Mouse (Mus musculus) brown adipose tissue, adult 24 weeks (tissue): Measurements from ENCODE around the gene Gab1. TPM values are rescaled to one million over a fixed set of nuclear protein-coding genes. Genes with fewer than 3 reads are reported as not detected.
"Not testable (repeated sequence)": the region's sequence is repeated elsewhere in the genome, so short reads cannot be mapped to it uniquely, and the experiment has no call there.

Source experiments
- H3K27ac ChIP-seq: fragments of 200-500 bp; replicated peaks from 2 replicates; pipeline ENCODE4 v1.5.1; 2012; ENCODE audit warnings: low read depth, mild to moderate bottlenecking, low read length
- H3K4me1 ChIP-seq: fragments of 200-500 bp; 2 replicates; pipeline ENCODE4 v1.6.1; 2012; ENCODE audit warnings: low read length, mixed read lengths; ENCODE audit not compliant: control insufficient read depth, insufficient read depth, insufficient read length
- H3K4me3 ChIP-seq: fragments of 200-500 bp; 2 replicates; pipeline ENCODE4 v1.5.1; 2012; ENCODE audit warnings: low read depth, mild to moderate bottlenecking, low read length, moderate library complexity; ENCODE audit not compliant: insufficient read depth
- polyA plus RNA-seq: library from polyadenylated mRNA; stranded (reverse); fragments of >200 nt; gene quantifications from 2 replicates; pipeline ENCODE4 v1.2.4, GENCODE M21; 2012; ENCODE audit not compliant: missing spikeins, insufficient read depth, insufficient read length

Gene Gab1
- polyA plus RNA-seq, 1 experiment = 6.1 TPM

GRCm38 (mm10) chr8:80789324-80789723, 91.0 kb downstream of the Gab1 start:
- Histone ChIP-seq H3K27ac (no peak overlapping the region), H3K4me3 (no peak overlapping the region)

GRCm38 (mm10) chr8:80784559-80784958, 95.8 kb downstream of the Gab1 start:
- no peak overlapping the region for H3K27ac ChIP-seq
- no peaks in the 10 kb centered on the region for H3K4me1 ChIP-seq
- H3K4me3 ChIP-seq = no peak overlapping the region

More at GRCm38 (mm10) chr8:80789324-80789723, 91.0 kb downstream of the Gab1 start:
- H3K4me1 ChIP-seq = peaks cover 2% of the 10 kb centered on the region; the same call in 1 of the 2 replicates

- Histone ChIP-seq H3K4me3 (no peak overlapping the region), H3K4me1 (no peaks in the 10 kb centered on the region), H3K27ac (no peak overlapping the region)
Observed at GRCm38 (mm10) chr8:80783271-80783670, 97.0 kb downstream of the Gab1 start.

GRCm38 (mm10) chr8:80781338-80781737, 99.0 kb downstream of the Gab1 start:
- Histone ChIP-seq H3K27ac (no peak overlapping the region), H3K4me1 (peaks cover 6% of the 10 kb centered on the region), H3K4me3 (no peak overlapping the region)

- H3K27ac ChIP-seq = no peak overlapping the region
- H3K4me3 ChIP-seq = no peak overlapping the region
- H3K4me1 ChIP-seq = peaks cover 6% of the 10 kb centered on the region
Observed at GRCm38 (mm10) chr8:80780271-80780670, 100.0 kb downstream of the Gab1 start.

- H3K4me3 ChIP-seq = no peak overlapping the region
- no peak overlapping the region for H3K27ac ChIP-seq
Observed at GRCm38 (mm10) chr8:80776436-80776835, 103.9 kb downstream of the Gab1 start.

GRCm38 (mm10) chr8:80772732-80773460, 107.4 kb downstream of the Gab1 start:
- Histone ChIP-seq H3K4me1 (peaks cover 3% of the 10 kb centered on the region), H3K27ac (0 out of 2 replicates have a peak overlapping the region, but pooled peaks have one; percentile 16), H3K4me3 (no peak overlapping the region)

More at GRCm38 (mm10) chr8:80776436-80776835, 103.9 kb downstream of the Gab1 start:
- H3K4me1 ChIP-seq = peaks cover 6% of the 10 kb centered on the region

- Histone ChIP-seq H3K27ac (no peak overlapping the region), H3K4me3 (no peak overlapping the region), H3K4me1 (no peaks in the 10 kb centered on the region)
Observed at GRCm38 (mm10) chr8:80768451-80768850, 111.9 kb downstream of the Gab1 start.

GRCm38 (mm10) chr8:80753017-80753715, 127.2 kb downstream of the Gab1 start:
- no peak overlapping the region for H3K4me3 ChIP-seq
- H3K4me1 ChIP-seq = no peaks in the 10 kb centered on the region
- H3K27ac ChIP-seq = no peak overlapping the region

- no peak overlapping the region for H3K27ac ChIP-seq
- H3K4me1 ChIP-seq = no peaks in the 10 kb centered on the region
- H3K4me3 ChIP-seq = no peak overlapping the region
Observed at GRCm38 (mm10) chr8:80752429-80752828, 127.9 kb downstream of the Gab1 start.

- no peak overlapping the region for H3K27ac ChIP-seq
- no peaks in the 10 kb centered on the region for H3K4me1 ChIP-seq
- H3K4me3 ChIP-seq = no peak overlapping the region
Observed at GRCm38 (mm10) chr8:80749091-80749490, 131.2 kb downstream of the Gab1 start.

- Histone ChIP-seq H3K4me1 (peaks cover 6% of the 10 kb centered on the region), H3K4me3 (peak overlapping the region; percentile 68), H3K27ac (peak overlapping the region; percentile 94)
Observed at GRCm38 (mm10) chr8:80739932-80740331, 140.4 kb downstream of the Gab1 start.

GRCm38 (mm10) chr8:80739155-80739924, 141.0 kb downstream of the Gab1 start, which contains the start of gene Smarca5:
Gene Smarca5, minus strand, starts transcription at chr8:80739497.
- H3K4me1 ChIP-seq = not testable (repeated sequence)
- Histone ChIP-seq H3K4me3 (peak within 1 kb of the TSS; percentile 99), H3K27ac (peak within 1 kb of the TSS; percentile 94)

- Histone ChIP-seq H3K4me1 (peaks cover 6% of the 10 kb centered on the region), H3K4me3 (peak overlapping the region; percentile 99), H3K27ac (peak overlapping the region; percentile 85)
Observed at GRCm38 (mm10) chr8:80738388-80739154, 141.7 kb downstream of the Gab1 start.
